Mouse (Mus musculus): ENCODE measurements around the gene Bysl.

Bysl gene

DNA sequence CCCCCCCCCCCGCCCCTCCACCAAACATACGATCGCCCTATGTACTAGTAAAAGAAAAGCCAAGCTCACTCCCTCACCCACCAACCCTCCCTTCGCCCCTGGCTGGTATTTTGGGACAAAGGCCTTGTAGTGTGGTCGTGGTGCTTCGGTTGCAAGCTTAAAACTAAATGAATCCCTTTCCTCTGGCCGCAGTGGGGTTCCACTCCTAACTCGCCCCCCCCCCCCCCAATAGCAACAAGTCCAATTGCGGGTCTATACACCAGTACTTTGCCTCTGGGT is 16.4 kb downstream of the Bysl start:
- in situ Hi-C loops (cut with MseI, MboI), result loop anchor here in 1 of 2 experiments (5.0 kb wide), 1 partner anchor 83 kb away; no protein-coding TSS in a partner anchor

DNA sequence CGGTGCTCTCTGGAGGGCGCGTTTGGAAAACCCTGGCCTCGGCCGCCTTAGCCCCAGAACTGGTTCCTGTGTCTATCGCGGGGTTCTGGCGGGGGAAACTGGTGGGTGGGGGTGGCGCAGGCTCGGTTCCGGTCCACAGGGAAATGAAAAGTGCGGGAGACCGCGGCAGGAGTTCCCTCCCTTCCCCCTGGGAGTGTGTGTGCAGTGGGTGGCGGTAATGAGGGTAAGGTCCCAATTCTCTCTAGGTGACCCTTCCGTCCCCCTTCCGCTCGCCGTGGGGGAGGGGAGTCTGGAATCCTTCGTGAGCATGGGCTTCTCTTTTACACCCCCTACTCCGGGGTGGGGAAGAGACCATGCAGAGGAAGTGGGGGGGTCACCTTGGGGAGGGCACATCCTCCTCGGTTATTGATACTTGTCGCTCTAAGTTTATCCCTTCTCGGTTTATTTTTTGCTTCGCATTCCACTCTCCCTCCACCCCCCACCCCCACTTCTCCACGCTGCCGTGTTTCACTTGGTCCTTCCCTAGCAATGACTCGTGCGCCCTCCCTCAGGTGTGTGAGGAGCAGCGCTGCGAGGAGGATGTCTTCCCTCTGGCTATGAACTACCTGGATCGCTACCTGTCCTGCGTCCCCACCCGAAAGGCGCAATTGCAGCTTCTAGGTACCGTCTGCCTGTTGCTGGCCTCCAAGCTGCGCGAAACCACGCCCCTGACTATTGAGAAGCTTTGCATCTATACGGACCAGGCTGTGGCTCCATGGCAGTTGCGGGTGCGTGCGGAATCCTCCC is 16.9 kb downstream of the Bysl start:
- in situ Hi-C loops (cut with MseI, MboI), result no loop called here

DNA sequence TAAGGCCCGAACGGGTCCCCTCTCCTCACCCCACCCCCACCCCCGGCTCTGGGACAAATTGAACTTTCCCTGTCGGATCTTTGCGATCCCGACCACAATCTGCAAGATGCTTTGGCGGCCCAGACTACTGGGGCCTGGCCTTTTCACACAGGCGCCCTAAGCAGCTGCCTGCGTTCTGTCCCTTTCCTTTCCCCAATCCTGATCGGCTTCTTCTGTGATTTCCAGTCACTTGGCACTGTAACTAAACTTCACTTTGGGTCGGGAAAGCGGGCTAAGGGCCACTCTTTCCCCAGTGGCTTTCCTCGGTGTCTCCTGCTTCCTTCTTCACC is 17.5 kb downstream of the Bysl start:
- in situ Hi-C loops (cut with MseI, MboI), result no loop called here

DNA sequence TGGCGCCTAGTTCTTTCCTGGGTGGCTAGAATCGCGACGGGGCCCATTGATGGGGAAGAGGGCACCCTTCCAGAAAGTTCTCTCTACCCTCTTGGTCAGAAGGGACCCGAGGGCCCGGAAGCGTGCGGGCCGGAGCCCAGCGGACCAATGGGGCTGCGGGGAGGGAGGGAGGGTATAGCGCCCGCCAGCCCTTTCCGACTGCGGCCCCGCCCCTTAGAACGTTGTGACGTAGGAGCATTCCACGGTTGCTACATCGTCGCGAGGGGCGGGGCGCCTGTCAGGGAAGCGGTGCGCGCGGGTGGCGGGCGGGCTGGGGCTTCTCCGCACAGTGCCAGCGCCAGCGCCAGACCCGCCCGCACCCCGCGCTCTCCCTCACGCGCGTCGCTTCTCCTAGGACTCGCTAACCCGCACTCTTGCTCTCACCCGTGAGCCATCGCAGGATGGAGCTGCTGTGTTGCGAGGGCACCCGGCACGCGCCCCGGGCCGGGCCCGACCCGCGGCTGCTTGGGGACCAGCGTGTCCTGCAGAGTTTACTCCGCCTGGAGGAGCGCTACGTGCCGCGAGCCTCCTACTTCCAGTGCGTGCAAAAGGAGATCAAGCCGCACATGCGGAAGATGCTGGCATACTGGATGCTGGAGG is 18.0 kb downstream of the Bysl start:
- in situ Hi-C loops (cut with MseI, MboI), result no loop called here

DNA sequence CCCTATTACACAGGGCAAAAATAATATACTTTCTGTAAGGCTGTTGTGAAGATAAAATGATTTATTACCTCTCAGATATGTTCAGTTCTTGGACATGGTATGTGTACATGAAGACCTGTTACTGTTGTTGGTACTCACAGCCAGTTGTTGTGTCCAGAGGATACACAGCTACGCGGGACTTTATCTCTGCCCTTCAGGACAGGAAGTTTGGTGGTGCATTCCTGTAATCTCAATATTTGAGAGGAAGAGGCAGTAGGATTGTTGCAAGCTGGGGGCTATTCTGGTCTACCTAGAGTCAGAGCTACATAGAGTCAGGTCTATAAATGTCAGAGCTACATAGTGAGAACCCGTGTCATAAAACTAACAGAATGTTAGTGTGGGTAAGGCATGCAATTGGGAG is 20.2 kb downstream of the Bysl start:
- in situ Hi-C loops (cut with MseI, MboI), result no loop called here

DNA sequence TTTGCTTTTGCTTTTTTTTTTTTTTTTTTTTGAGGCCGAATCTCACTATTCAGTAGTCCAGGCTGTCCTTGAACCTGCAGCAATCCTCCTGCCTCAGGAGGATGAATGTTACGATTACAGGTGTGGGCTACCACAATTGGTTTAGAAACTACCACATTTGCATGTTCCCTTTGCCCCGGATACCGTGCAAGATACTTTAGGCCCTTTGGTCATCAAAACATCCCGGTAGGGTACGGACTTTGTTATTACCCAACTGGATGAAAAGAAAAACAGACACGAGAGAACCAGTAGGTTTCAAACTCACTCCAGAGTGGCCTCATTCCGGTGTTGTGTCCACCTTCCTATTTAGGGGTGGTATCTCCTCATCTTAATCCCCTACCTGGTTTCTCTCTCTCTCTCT is 22.8 kb downstream of the Bysl start:
- in situ Hi-C loops (cut with MseI, MboI), result no loop called here

DNA sequence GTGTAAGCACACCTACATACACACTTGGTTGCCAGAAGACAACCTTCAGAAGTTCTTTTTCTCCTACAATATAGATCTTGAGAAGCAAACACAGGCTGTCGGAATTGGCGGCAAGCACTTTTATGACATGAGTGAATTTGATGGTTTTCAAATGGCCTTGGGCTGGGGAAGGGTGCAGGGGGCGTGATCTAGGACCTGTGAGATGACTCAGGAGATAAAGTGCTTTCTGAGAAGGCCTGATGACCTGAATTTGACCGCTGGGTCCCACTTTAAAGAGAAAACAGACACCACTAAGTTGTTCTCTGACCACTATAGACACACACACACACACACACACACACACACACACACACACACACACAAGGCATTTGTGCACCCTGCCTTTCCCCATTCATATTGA is 30.3 kb downstream of the Bysl start:
- in situ Hi-C loops (cut with MseI, MboI), result no loop called here

DNA sequence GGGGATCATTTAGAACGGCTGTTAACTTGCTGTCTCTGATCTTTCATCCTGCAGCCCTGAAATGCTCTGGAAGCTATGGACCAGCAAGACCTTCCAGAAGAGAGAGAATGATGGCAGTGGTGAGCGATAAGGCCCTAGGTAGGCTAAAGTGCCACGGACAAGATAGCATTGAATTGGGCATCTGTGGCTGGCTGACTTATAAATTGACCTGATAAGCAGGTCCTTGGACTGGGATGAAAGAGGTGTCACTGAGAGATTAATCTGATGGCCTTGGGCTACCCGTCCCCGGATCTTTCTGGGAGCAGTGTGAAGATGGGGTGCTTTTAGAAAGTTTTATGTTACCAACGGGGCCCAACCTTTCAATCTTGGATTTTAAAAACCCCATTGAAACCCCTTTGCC is 32.6 kb downstream of the Bysl start:
- in situ Hi-C loops (cut with MseI, MboI), result no loop called here

DNA sequence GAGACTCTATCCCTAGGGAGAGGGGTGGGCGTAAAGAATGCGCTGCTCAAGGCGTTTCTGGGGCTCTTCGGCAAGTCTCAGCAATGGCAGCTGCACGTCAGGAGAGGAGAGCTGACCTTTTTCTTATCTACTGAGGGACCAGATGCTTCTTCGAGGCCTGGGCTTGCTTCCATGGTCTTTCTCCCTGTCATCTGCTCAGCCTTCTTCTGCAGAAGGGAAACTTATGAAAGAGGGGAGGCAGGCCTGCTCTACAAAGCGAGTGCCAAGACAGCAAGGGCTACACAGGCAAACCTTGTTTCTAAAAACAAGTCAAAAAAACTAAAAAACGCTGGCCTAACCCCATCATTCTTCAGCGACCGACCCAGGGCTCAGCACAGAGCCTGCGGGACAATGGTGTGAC is 36.5 kb downstream of the Bysl start:
- in situ Hi-C loops (cut with MseI, MboI), result no loop called here

DNA sequence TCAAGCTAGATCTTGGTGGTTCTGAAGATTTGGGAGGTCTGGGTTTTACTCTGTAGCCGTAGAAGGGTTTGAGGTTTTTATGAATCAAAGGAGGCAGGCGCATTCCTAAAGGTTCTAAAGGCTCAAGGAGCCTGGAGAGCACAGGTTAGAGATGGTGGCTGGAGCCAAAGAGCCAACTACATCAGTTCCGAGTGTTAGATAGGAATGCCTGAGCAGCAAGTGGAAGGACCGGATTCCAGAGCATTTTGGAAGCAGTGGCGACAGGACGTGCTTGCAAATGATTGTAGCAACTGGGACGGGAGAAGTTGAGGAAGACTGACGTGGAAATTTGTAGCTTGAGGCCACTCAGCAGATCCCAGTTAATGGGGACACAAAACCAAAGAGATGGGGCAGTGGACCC is 37.3 kb downstream of the Bysl start:
- in situ Hi-C loops (cut with MseI, MboI), result no loop called here

DNA sequence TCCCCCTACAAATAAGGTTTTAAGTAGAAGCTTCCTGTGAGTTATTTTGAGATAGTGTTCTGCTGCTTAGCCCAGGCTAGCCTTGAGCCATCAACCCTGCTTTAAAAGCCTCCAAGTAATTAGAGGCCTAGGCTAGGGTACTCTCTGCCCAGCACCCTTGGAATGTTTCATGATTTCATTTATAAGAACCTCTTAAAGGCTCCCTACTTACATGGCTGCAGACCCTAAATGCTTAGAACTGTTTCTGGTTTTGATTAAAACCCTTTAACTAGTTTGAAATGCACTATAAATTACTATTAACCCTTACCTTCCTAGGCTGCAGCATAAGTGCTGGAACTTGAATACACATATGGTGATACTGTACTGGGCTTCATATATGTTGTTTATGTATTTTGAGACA is 38.9 kb downstream of the Bysl start:
- in situ Hi-C loops (cut with MseI, MboI), result no loop called here

DNA sequence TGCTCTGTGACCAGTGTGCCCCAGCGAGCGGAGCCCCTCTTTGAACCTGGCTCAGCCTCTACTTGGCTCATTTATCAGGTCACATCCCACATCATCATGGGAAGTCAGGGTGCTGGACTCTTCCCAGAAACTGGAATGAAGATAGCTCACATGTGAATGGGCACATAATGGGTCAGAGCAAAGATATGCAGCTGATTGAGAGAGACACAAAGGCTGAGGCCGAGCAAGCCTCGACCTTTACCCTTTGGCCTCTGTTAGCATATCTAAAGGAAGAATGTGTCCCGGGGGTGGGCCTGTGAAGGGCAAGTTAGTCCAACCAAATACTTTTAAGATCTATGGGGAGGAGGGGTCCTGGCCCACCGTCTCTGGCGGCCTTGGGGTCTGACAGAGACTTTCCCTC is 39.7 kb downstream of the Bysl start:
- in situ Hi-C loops (cut with MseI, MboI), result no loop called here

DNA sequence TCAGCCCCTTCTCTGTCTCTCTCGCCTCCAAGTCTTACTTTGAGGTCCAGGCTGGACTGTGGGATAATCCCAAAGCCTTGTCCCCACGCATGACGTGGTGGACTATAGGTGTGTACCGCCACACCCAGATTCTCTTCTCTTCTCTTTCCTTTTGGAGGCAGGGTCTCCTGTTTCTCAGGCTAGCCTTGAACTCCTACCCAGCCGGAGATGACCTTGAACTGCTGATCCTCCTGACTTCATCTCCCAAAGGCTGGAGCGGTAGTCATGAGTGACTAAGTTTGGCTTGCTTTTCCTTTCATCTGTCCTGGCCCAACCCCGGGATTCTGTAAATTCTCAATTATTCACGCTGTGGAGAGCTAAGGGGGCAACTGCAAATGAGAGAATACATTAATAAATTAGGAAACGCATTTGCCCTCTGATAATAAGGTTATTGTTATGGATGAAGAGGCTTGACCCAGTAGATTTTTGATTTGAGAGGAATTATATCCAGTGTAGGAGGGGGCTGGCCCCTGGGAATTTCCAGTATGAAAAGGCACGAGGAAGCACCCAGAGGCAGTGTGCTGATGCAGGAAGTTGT is 42.3 kb downstream of the Bysl start:
- in situ Hi-C loops (cut with MseI, MboI), result no loop called here

DNA sequence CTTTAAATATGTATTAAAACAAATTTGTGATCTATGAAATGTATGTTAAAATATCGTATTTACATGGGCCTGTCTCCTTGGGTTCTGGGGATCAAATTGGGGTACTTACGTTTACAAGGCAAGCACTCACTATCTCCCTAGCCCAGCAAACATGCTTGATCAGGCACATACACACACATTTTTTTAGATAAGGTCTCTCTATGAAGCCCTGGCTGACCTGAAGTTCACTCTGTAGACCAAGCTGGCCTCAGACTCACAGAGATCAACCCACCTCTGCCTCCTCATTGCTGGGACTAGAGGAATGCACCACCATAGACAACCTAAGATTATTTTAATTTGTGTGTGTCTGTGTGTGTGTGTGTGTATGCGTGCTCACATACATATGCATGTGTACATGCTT is 42.9 kb downstream of the Bysl start:
- in situ Hi-C loops (cut with MseI, MboI), result no loop called here

DNA sequence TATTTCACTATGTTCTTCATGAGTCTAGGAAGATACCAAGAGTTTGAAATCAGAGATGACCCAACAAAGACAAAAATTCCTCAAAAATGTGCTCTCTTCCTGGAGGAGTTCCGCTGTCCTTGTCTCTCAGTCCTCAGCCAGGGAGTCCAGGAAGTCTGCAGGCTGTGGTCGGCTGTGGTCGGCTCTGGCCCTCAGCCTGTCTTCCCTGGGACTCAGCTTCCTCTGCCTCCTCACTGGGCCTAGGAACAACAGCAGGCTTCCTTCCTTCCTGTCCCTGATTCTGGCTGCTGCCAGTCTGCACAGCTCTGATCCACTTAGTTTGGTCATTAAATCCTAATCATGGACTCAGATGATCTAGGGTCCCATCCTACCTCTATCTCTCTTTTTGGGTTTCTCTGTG is 44.0 kb downstream of the Bysl start:
- in situ Hi-C loops (cut with MseI, MboI), result no loop called here

DNA sequence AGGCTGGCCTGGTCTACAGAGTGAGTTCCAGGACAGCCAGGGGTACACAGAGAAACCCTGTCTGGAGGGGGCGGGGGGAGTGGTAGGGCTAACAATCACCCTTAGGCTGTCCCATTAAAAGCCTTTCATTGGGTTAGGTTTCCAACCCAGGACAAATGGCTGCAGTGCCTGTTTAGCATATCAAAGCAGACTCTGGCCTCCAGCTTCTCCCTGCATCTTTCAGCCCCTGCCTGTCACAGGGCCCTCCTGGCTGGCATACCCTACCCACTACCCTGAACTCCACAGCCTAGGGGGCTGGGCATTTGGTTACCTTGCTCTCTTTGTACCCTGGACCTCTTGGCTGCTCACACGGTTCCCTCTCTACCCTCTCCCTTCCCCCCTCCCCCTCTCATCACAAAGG is 45.2 kb downstream of the Bysl start:
- in situ Hi-C loops (cut with MseI, MboI), result no loop called here

DNA sequence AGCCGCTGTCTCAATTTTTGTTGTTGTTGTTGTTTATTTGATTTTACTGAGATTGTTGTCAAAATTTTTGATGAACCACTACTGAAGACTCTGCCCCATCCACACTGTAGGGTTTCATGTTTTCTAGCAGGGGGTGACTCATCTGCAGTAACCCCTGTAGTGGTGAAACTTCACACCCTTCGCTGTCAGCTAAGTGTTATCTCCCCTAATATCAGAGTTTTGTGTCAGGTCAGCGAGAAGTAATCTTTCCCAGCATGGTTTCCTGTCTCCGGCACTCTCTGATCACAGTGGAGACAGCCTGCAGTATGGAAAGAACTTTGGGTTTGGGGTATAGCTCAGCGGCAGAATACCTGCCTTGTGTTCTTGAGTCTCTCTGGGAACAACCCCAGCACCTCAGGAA is 46.7 kb downstream of the Bysl start:
- in situ Hi-C loops (cut with MseI, MboI), result no loop called here

DNA sequence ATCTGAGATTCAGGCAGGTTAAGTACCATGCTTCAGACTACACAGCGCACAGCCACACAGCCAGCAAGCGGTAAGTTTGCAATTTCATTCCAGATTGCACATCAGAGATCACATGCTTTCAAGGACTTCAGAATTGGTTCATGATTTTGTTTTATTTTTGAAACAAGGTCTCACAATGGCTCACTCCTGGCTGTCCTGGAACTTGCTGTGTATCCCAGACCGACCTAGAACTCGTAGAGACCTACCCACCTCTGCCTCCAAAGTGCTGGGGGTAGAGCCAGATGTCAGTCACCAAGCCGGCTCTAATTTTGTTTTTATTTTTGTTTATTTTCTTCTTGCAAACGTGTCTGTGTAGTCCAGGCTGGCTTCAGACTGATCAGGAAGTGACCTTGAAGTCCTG is 48.4 kb downstream of the Bysl start:
- in situ Hi-C loops (cut with MseI, MboI), result no loop called here

DNA sequence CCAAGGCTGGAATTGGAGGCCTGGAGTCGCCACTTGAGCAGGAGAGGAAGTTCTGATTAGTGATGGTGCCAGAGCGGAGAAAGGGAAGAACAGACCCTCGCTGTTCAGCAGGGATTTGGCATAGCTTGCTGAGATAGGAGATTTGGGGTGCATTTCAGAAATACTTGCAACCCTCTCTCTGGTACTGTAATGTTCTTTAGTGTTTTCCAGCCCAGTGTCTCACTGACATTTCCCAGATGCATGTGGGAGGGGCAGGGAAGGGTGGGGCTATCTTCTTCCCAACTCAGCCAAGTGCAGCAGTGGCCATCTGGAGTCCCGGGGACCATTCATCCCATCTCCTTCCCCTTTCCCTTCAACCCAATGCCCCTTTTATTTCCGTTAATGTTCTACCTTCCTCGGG is 51.6 kb downstream of the Bysl start:
- in situ Hi-C loops (cut with MseI, MboI), result no loop called here

DNA sequence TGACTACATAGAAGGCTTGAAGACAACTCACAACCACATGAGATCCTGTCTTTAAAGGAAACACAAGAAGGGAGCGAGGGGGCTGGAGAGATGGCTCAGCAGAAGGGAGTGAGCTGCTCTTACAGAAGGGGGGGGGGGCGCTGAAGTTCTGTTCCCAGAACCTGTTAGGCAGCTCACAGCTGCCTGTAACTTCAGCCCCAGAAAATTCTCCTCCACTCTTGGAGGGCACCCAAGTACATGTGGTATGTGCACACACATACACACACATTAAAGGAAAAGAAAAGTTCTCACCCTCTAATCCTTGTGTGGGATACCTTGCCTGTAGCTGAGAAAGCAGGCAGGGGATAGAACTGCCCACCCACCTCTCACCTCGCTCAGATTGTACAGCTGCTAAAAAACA is 54.1 kb downstream of the Bysl start:
- in situ Hi-C loops (cut with MseI, MboI), result no loop called here

DNA sequence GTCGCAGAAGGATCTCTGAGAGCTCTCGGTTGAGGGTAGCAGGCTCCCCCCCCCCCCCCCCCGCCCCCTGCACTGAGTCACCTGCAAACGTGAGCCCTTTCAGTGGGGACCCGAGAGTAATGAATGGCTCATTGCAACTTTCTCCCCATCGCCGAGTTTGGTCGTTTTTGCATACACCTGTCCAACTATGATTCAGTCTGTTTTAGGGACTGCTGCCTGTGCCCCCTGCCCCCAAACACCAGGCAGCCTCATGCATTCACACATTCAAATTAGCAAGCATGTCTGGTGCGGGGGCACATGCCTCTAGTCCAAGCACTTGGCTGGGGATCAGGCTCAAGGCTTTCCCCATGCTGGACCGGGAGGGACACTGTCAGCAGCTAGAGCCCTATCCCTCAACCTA is 56.7 kb downstream of the Bysl start:
- in situ Hi-C loops (cut with MseI, MboI), result no loop called here

DNA sequence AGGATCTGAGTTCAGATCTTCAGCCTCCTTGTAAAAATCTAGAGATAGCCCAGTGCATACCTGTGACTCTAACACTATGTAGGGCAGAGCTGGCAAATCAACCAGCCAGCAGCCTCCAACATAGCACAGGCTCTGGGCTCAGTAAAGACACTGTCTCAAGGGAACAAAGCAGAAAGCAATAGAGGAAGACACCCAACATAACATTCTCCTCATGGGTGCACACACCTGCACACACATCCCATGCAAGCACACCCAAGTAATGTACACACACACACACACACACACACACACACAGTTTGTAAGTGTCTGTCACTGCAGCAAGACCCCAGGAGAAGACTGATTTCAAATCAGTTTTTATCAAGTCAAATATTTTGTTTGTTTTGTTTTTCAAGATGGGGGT is 58.3 kb downstream of the Bysl start:
- in situ Hi-C loops (cut with MseI, MboI), result no loop called here

DNA sequence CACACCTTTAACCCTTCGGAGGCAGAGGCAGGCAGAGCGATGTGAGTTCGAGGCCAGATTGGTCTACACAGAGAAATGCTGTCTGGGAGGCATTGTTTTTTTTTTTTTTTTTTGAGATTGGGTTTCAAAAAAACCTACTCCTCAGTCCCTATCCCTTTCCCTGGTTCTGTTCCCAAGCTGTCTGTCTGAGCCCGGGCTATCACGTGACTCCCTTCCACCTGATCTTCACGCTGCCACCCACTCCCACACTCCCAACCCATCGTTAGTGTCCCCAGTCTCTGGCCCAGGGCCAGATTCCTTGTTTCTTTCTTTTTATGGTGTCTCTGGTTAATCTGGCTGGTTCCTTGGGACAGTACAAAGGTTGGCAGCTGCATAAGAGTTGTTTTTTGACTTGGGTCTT is 60.2 kb downstream of the Bysl start:
- in situ Hi-C loops (cut with MseI, MboI), result no loop called here
